Mouse (Mus musculus) left cerebral cortex, adult 18-20 months (tissue): ENCODE measurements around the gene Sorcs2. TPM values are rescaled to one million over a fixed set of nuclear protein-coding genes. Genes with fewer than 3 reads are reported as not detected.

Experiments used
- DNase-seq, 2 experiments: peaks; one replicate each; pipeline ENCODE4 v3.0.0; 2021 to 2022; ENCODE audit warnings: low spot score in 2 of 2, mixed read lengths in 1 of 2
- total RNA-seq, 2 experiments: library from RNA; stranded (reverse); gene quantifications; 2 replicates each; pipeline ENCODE4 v1.2.3; 2021

Sorcs2 gene
- total RNA-seq, 2 experiments from 2014 or later, result 33.8 to 34.3 TPM

- no peak for DNase-seq
These were observed 311.0 kb downstream of the Sorcs2 start for GRCm38 (mm10) chr5:36086931-36087330.

- peak; percentile 70 to 84 for DNase-seq
These were observed 312.3 kb downstream of the Sorcs2 start for GRCm38 (mm10) chr5:36085621-36086020.

GRCm38 (mm10) chr5:36083869-36084565, 313.9 kb downstream of the Sorcs2 start:
- no peak for DNase-seq

GRCm38 (mm10) chr5:36081021-36081420, 316.9 kb downstream of the Sorcs2 start:
- DNase-seq, result no peak

GRCm38 (mm10) chr5:36075172-36076074, 322.5 kb downstream of the Sorcs2 start:
- no peak for DNase-seq

- DNase-seq, result peak; percentile 45 to 55
These were observed 328.2 kb downstream of the Sorcs2 start for GRCm38 (mm10) chr5:36069503-36070360.

- no peak for DNase-seq
These were observed 330.2 kb downstream of the Sorcs2 start for GRCm38 (mm10) chr5:36067651-36068181.

- no peak for DNase-seq
These were observed 340.1 kb downstream of the Sorcs2 start for GRCm38 (mm10) chr5:36057804-36058322.

- DNase-seq, result no peak
These were observed 341.0 kb downstream of the Sorcs2 start for GRCm38 (mm10) chr5:36056921-36057320.

- no peak for DNase-seq
These were observed 342.1 kb downstream of the Sorcs2 start for GRCm38 (mm10) chr5:36055876-36056275.

- DNase-seq, result no peak
These were observed 343.4 kb downstream of the Sorcs2 start for GRCm38 (mm10) chr5:36054498-36054897.

GRCm38 (mm10) chr5:36043154-36043553, 354.8 kb downstream of the Sorcs2 start:
- DNase-seq, result no peak

- no peak for DNase-seq
These were observed 356.2 kb downstream of the Sorcs2 start for GRCm38 (mm10) chr5:36041756-36042155.

GRCm38 (mm10) chr5:36041236-36041562, 356.7 kb downstream of the Sorcs2 start:
- DNase-seq, result no peak

- peak in 1 of 2 experiments; percentile 25 for DNase-seq
These were observed 357.3 kb downstream of the Sorcs2 start for GRCm38 (mm10) chr5:36040398-36041235.

GRCm38 (mm10) chr5:36039596-36039995, 358.3 kb downstream of the Sorcs2 start:
- no peak for DNase-seq

- DNase-seq, result peak; percentile 55
These were observed 364.2 kb downstream of the Sorcs2 start for GRCm38 (mm10) chr5:36033531-36034426.

GRCm38 (mm10) chr5:36025076-36025475, 372.9 kb downstream of the Sorcs2 start:
- no peak for DNase-seq
